Mouse (Mus musculus): ENCODE data around the gene Cxadr. TPM values are rescaled to one million over a fixed set of nuclear protein-coding genes. Genes with fewer than 3 reads are reported as not detected.

Gene Cxadr
- total and polyA plus RNA-seq, 3 experiments: 0.33 TPM; not detected in 2

DNA sequence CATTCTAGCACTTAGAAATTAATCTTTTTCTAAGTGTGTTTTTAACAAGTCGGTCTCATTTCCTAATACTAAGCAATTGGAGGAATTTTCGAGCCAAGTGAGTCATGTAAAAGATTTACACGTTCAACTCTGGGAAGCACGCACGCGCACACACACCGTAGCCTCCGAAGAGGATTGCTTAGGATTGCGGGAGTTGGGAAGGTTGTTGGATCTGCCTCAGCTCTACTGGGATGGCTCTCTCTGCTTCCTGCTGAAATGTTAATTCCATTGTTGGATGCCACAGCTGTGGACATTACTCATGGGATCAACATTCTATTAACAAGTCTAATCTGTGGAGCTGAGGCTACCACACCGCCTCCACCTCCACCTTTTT lies 1.4 kb downstream of the Cxadr start:
- no peak overlapping the region for H3K27ac ChIP-seq (ENCODE audit: control insufficient read depth, low read depth, low read length)
- no peak for DNase-seq (ENCODE audit: low read depth, low spot score)
- no peak overlapping the region for H3K9ac ChIP-seq (ENCODE audit: control insufficient read depth, low read depth, low read length, poor library complexity, severe bottlenecking)
- no peaks in the 10 kb centered on the region for H3K79me2 ChIP-seq (ENCODE audit: control insufficient read depth, insufficient read depth, low read length, poor library complexity)
- no peak overlapping the region for H3K4me3 ChIP-seq (ENCODE audit: control insufficient read depth in 1 of 2, insufficient read depth in 1 of 2, low read depth in 2 of 2, low read length in 2 of 2)
- no peaks in the 10 kb centered on the region for H3K27me3 ChIP-seq (ENCODE audit: control insufficient read depth in 1 of 2, insufficient read depth in 2 of 2, low read length in 2 of 2)
- no peaks in the 10 kb centered on the region for H3K36me3 ChIP-seq (ENCODE audit: control insufficient read depth in 1 of 2, insufficient read depth in 2 of 2, low read length in 2 of 2)
- H3K9me3 ChIP-seq (replicated peaks; ENCODE audit: insufficient read depth, low read length): no peaks in the 10 kb centered on the region
- no peaks in the 10 kb centered on the region for H3K4me1 ChIP-seq (ENCODE audit: control insufficient read depth in 1 of 2, insufficient read depth in 2 of 2, low read length in 2 of 2)
- TF ChIP-seq E2F4 (IDR thresholded peaks at IDR 0.05; ENCODE audit: borderline replicate concordance, low read depth, low read length) (no peak), UBTF (IDR thresholded peaks at IDR 0.05; ENCODE audit: borderline replicate concordance, insufficient read depth, low read depth, low read length) (no peak), NELFE (IDR thresholded peaks at IDR 0.05; ENCODE audit: low read depth, low read length) (no peak), USF1 (IDR thresholded peaks at IDR 0.05; ENCODE audit: low read depth, low read length) (no peak), TAL1 (IDR thresholded peaks at IDR 0.05; ENCODE audit: low read length) (no peak), MAFK (IDR thresholded peaks at IDR 0.05; ENCODE audit: borderline replicate concordance, low read depth, low read length) (no peak), ZMIZ1 (IDR thresholded peaks at IDR 0.05; ENCODE audit: low read depth, low read length) (no peak), HCFC1 (IDR thresholded peaks at IDR 0.05; ENCODE audit: low read depth, low read length) (no peak), CTCF (IDR thresholded peaks at IDR 0.05 in 2 of 3, conservative IDR thresholded peaks at IDR 0.05 in 1 of 3; ENCODE audit: control insufficient read depth in 1 of 3, insufficient read depth in 1 of 3, low read depth in 2 of 3, low read length in 3 of 3, poor library complexity in 1 of 3, severe bottlenecking in 1 of 3) (no peak), GABPA (IDR thresholded peaks at IDR 0.05; ENCODE audit: low read depth, low read length) (no peak), RAD21 (IDR thresholded peaks at IDR 0.05; ENCODE audit: low read depth, low read length) (no peak)

DNA sequence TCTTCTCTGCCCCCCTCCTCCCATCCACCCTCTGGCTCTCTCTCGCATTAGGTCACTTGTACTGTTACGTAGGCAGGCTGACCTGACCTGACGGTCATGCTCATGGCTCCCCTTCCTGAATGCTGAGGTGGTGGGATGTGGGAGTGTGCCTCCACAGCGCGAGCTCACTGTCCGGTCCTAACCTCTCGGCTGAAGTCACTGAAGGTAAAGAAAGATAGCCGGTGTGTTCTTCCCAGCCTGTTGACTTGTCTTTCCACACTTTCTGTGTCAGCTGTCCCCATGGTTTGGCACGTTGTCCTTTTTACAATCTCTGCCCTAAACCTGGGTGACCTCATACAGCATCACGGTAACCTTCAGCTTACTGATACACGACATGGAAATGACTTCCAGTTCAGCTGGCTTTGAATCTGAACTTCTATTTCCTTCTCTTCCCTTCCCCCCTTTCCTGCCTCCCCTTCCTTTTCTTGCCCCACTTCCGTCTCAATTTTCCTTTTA lies 4.4 kb downstream of the Cxadr start:
- no peaks in the 10 kb centered on the region for H3K27me3 ChIP-seq (ENCODE audit: control insufficient read depth in 1 of 2, insufficient read depth in 2 of 2, low read length in 2 of 2)
- no peak overlapping the region for H3K4me3 ChIP-seq (ENCODE audit: control insufficient read depth in 1 of 2, insufficient read depth in 1 of 2, low read depth in 2 of 2, low read length in 2 of 2)
- H3K4me1 ChIP-seq (ENCODE audit: control insufficient read depth in 1 of 2, insufficient read depth in 2 of 2, low read length in 2 of 2): no peaks in the 10 kb centered on the region
- no peak overlapping the region for H3K27ac ChIP-seq (ENCODE audit: control insufficient read depth, low read depth, low read length)
- DNase-seq (ENCODE audit: low read depth, low spot score): no peak
- TF ChIP-seq RCOR1 (IDR thresholded peaks at IDR 0.05; ENCODE audit: low read depth, low read length): no peak
- TF ChIP-seq BHLHE40 (IDR thresholded peaks at IDR 0.05; ENCODE audit: borderline replicate concordance, low read depth, low read length): no peak
- H3K9ac ChIP-seq (ENCODE audit: control insufficient read depth, low read depth, low read length, poor library complexity, severe bottlenecking): no peak overlapping the region
- no peaks in the 10 kb centered on the region for H3K36me3 ChIP-seq (ENCODE audit: control insufficient read depth in 1 of 2, insufficient read depth in 2 of 2, low read length in 2 of 2)
- no peaks in the 10 kb centered on the region for H3K9me3 ChIP-seq (replicated peaks; ENCODE audit: insufficient read depth, low read length)
- H3K79me2 ChIP-seq (ENCODE audit: control insufficient read depth, insufficient read depth, low read length, poor library complexity): no peaks in the 10 kb centered on the region

GRCm38 (mm10) chr16:78306606-78307005 lies 5.3 kb downstream of the Cxadr start:
- H3K79me2 ChIP-seq (ENCODE audit: control insufficient read depth, insufficient read depth, low read length, poor library complexity): no peaks in the 10 kb centered on the region
- no peaks in the 10 kb centered on the region for H3K27me3 ChIP-seq (ENCODE audit: control insufficient read depth in 1 of 2, insufficient read depth in 2 of 2, low read length in 2 of 2)
- DNase-seq (ENCODE audit: low read depth, low spot score): no peak
- H3K4me3 ChIP-seq (ENCODE audit: control insufficient read depth in 1 of 2, insufficient read depth in 1 of 2, low read depth in 2 of 2, low read length in 2 of 2): no peak overlapping the region
- no peak overlapping the region for H3K9ac ChIP-seq (ENCODE audit: control insufficient read depth, low read depth, low read length, poor library complexity, severe bottlenecking)
- no peak overlapping the region for H3K27ac ChIP-seq (ENCODE audit: control insufficient read depth, low read depth, low read length)
- TF ChIP-seq NRF1 (IDR thresholded peaks at IDR 0.05; ENCODE audit: insufficient read depth, low read depth, low read length, poor library complexity, severe bottlenecking): no peak
- no peak for TF ChIP-seq ETS1 (IDR thresholded peaks at IDR 0.05; ENCODE audit: low read depth, low read length)
- no peak for TF ChIP-seq NELFE (IDR thresholded peaks at IDR 0.05; ENCODE audit: low read depth, low read length)
- TF ChIP-seq MXI1 (IDR thresholded peaks at IDR 0.05; ENCODE audit: low read depth, low read length): no peak
- TF ChIP-seq UBTF (IDR thresholded peaks at IDR 0.05; ENCODE audit: borderline replicate concordance, insufficient read depth, low read depth, low read length): no peak
- TF ChIP-seq RCOR1 (IDR thresholded peaks at IDR 0.05; ENCODE audit: low read depth, low read length): no peak
- no peak for TF ChIP-seq POLR2AphosphoS5 (IDR thresholded peaks at IDR 0.05; ENCODE audit: borderline replicate concordance, low read depth, low read length)
- no peak for TF ChIP-seq POLR2A (IDR thresholded peaks at IDR 0.05; ENCODE audit: control insufficient read depth in 1 of 2, insufficient read depth in 1 of 2, low read depth in 1 of 2, low read length in 2 of 2, poor library complexity in 1 of 2)
- TF ChIP-seq TCF12 (IDR thresholded peaks at IDR 0.05; ENCODE audit: low read depth, low read length): no peak
- TF ChIP-seq SMC3 (IDR thresholded peaks at IDR 0.05; ENCODE audit: low read depth, low read length): no peak
- TF ChIP-seq CHD2 (IDR thresholded peaks at IDR 0.05; ENCODE audit: low read length): no peak
- H3K9me3 ChIP-seq (replicated peaks; ENCODE audit: insufficient read depth, low read length): no peaks in the 10 kb centered on the region
- no peaks in the 10 kb centered on the region for H3K4me1 ChIP-seq (ENCODE audit: control insufficient read depth in 1 of 2, insufficient read depth in 2 of 2, low read length in 2 of 2)
- H3K36me3 ChIP-seq (ENCODE audit: control insufficient read depth in 1 of 2, insufficient read depth in 2 of 2, low read length in 2 of 2): no peaks in the 10 kb centered on the region
